Mouse (Mus musculus) myocyte (in vitro differentiated cells): ENCODE data around the gene Morf4l2.

Experiments used
- CEBPB ChIP-seq: IDR thresholded peaks from 2 replicates; pipeline ENCODE4 v1.6.1; 2011; ENCODE audit warnings: mild to moderate bottlenecking, moderate library complexity; ENCODE audit not compliant: poor library complexity, insufficient read depth, severe bottlenecking
- MAX ChIP-seq: IDR thresholded peaks from one replicate; pipeline ENCODE4 v1.6.1; 2011; ENCODE audit warnings: low read depth, mild to moderate bottlenecking, control low read depth
- MYOG ChIP-seq, 3 experiments: IDR thresholded peaks; one replicate each; pipeline ENCODE4 v1.6.1; 2011; ENCODE audit warnings: control low read depth in 2 of 3, low read depth in 2 of 3, mild to moderate bottlenecking in 2 of 3; ENCODE audit not compliant: insufficient read length in 2 of 3, control insufficient read depth in 1 of 3, insufficient read depth in 1 of 3
- POLR2A ChIP-seq: IDR thresholded peaks from one replicate; pipeline ENCODE4 v1.6.1; 2011; ENCODE audit warnings: low read depth, mild to moderate bottlenecking, control low read depth, moderate library complexity; ENCODE audit not compliant: insufficient read length
- POLR2AphosphoS2 ChIP-seq: IDR thresholded peaks from one replicate; pipeline ENCODE4 v1.6.1; 2011; ENCODE audit warnings: low read depth, control low read depth; ENCODE audit not compliant: insufficient read length
- TCF12 ChIP-seq: IDR thresholded peaks from one replicate; pipeline ENCODE4 v1.6.1; 2011; ENCODE audit warnings: mild to moderate bottlenecking, control low read depth; ENCODE audit not compliant: poor library complexity, insufficient read depth, severe bottlenecking
- TCF3 ChIP-seq: IDR thresholded peaks from one replicate; pipeline ENCODE4 v1.6.1; 2011; ENCODE audit warnings: low read depth, control low read depth; ENCODE audit not compliant: insufficient read length
- USF1 ChIP-seq: IDR thresholded peaks from one replicate; pipeline ENCODE4 v1.6.1; 2011; ENCODE audit warnings: low read depth, mild to moderate bottlenecking, control low read depth, moderate library complexity

- TF ChIP-seq TCF3 (no peak), TCF12 (no peak), POLR2AphosphoS2 (no peak), MYOG (IDR thresholded peaks at IDR 0.05; ENCODE audit: control insufficient read depth in 1 of 3, insufficient read depth in 1 of 3, insufficient read length in 2 of 3, low read depth in 2 of 3) (no peak), POLR2A (no peak), MAX (no peak), CEBPB (no peak), USF1 (no peak)
Measured at GRCm38 (mm10) chrX:136778046-136778445, 34.6 kb upstream of the Morf4l2 start.
